Mouse (Mus musculus): ENCODE data around the gene Tab3.

DNA sequence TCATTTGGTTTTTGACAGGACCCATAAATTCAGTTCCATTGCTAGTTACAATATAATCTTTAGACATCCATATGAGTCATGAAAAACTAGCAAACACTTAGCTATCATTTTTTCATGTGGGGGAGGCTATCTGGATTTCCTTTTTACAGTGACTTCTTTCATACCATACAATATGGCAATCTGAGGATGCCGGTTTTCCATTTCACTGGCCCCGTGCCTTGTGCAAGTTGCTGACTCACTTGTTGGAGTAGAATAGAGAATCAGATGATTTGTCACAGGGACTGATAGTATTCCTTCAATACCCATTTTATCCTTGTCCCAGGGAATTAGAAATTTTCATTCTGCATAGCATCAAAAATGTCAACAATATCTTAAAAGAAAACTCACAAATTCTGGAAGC, 14.9 kb upstream of the Tab3 start:
- TF ChIP-seq CTCF (IDR thresholded peaks at IDR 0.05; ENCODE audit: insufficient read depth, low read depth, low read length) (no peak), POLR2A (IDR thresholded peaks at IDR 0.05; ENCODE audit: insufficient read depth, low read depth, low read length) (no peak)

Data from olfactory bulb, adult 2 months (tissue).